Mouse (Mus musculus): Measurements from ENCODE around the gene Ipo13. TPM values are rescaled to one million over a fixed set of nuclear protein-coding genes. Genes with fewer than 3 reads are reported as not detected.

The Ipo13 gene
- total and polyA plus RNA-seq, 3 experiments = 7.4 to 46.5 (median 22.0) TPM

DNA sequence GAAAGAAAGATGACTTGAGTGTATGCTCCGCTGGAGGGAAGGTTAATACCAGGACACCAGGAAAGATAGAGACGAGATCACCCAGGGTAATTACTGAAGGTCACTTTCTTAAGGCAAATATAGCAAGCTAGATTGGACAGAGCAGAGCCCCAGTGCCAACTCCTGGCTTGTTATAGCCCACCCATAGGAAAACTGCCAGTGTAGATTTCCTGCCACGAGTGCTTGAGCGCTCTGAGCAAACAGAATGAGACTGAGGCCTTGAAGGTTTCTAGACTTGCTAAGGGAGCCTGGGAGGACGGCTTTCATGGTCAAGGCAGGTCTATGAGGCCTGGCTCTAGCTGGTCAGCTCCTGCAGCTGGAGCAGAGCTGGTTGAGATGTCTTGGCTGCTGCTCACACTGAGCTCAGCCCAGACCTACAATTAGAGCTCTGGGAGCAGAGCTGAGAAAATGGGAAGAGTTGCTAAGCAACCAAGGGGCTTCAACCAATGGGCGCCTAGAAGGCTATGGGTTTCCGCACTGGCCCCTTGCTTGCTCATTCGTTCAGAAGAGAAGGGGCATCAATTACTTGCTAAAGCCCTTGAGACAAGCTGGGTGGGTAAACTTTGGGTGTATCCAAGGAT is 5.9 kb downstream of the Ipo13 start:
- TF ChIP-seq ZKSCAN1 (IDR thresholded peaks at IDR 0.05; ENCODE audit: borderline replicate concordance, low read depth, low read length) (no peak), MXI1 (IDR thresholded peaks at IDR 0.05; ENCODE audit: low read depth, low read length) (no peak), RAD21 (IDR thresholded peaks at IDR 0.05; ENCODE audit: low read depth, low read length) (no peak), MAFK (IDR thresholded peaks at IDR 0.05; ENCODE audit: insufficient replicate concordance, low read length) (no peak), POLR2AphosphoS2 (IDR thresholded peaks at IDR 0.05; ENCODE audit: low read depth, low read length) (no peak), IRF4 (IDR thresholded peaks at IDR 0.05; ENCODE audit: low read depth, low read length) (no peak), CHD2 (IDR thresholded peaks at IDR 0.05; ENCODE audit: low read length) (no peak), MAX (IDR thresholded peaks at IDR 0.05; ENCODE audit: low read length) (no peak)
- H3K4me2 ChIP-seq (ENCODE audit: insufficient read depth, low read depth, poor library complexity, severe bottlenecking) = no peak overlapping the region
- H3K36me3 ChIP-seq (replicated peaks in 1 of 2; ENCODE audit: control insufficient read depth in 1 of 2, insufficient read depth in 1 of 2, low read length in 1 of 2) = peaks cover 42 to 82% of the 10 kb centered on the region in 2 experiments
- in situ Hi-C loops (cut with MboI; ENCODE audit: low pct_ligation_motif_present, low pct_unique_long_range_greater_than_20kb, low sequenced_read_pairs) = no loop called here
- H3K4me3 ChIP-seq (replicated peaks in 1 of 3; ENCODE audit: low read depth in 2 of 3, low read length in 2 of 3, poor library complexity in 1 of 3) = no peak overlapping the region
- no peaks in the 10 kb centered on the region for H3K27me3 ChIP-seq (replicated peaks)
- peaks cover 9% of the 10 kb centered on the region; the same call in 1 of the 2 replicates for H3K79me2 ChIP-seq (replicated peaks; ENCODE audit: control insufficient read depth, extremely low read depth, insufficient read depth, poor library complexity, severe bottlenecking)
- peaks cover 6 to 34% of the 10 kb centered on the region in 2 experiments; a peak in 3 of 4 replicates for H3K4me1 ChIP-seq (ENCODE audit: control insufficient read depth in 1 of 2, insufficient read depth in 2 of 2)
- dilution Hi-C loops (cut with MboI; ENCODE audit: extremely low pct_ligation_motif_present, extremely low pct_unique_long_range_greater_than_20kb, low sequenced_read_pairs) = no loop called here
- H3K9me3 ChIP-seq (replicated peaks; ENCODE audit: low read length) = no peaks in the 10 kb centered on the region
- DNase-seq (ENCODE audit: extremely low read depth) = no peak
- no peak overlapping the region for H3K27ac ChIP-seq (ENCODE audit: insufficient read depth, low read depth)
- no peak overlapping the region for H3K9ac ChIP-seq (ENCODE audit: insufficient read depth, low read depth)

DNA sequence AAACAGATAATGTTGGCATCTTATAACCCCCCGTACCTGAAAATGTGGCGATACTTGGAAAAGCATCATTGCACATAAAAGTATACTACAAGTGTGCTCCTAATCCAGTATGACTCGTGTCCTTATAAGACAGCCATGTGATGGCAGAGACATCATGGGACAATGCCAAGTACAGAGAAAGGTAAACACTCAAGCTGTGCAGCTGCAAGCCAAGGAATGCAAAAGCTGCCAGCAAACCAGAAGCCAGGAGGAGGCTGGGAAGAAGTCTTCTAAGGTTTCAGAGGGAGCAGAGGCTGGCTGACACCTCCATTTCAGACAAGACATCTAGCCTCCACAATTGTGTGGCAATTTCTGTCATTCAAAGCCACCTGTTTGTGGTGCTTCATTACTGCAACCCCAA is 8.6 kb downstream of the Ipo13 start:
- Histone ChIP-seq H3K79me2 (replicated peaks; ENCODE audit: control insufficient read depth, extremely low read depth, insufficient read depth, poor library complexity, severe bottlenecking) (no peaks in the 10 kb centered on the region), H3K4me2 (ENCODE audit: insufficient read depth, low read depth, poor library complexity, severe bottlenecking) (no peak overlapping the region), H3K9ac (ENCODE audit: insufficient read depth, low read depth) (no peak overlapping the region), H3K9me3 (replicated peaks; ENCODE audit: low read length) (no peaks in the 10 kb centered on the region), H3K27ac (ENCODE audit: insufficient read depth, low read depth) (no peak overlapping the region), H3K27me3 (replicated peaks) (no peaks in the 10 kb centered on the region), H3K4me1 (ENCODE audit: control insufficient read depth in 1 of 2, insufficient read depth in 2 of 2) (peaks cover 0 to 17% of the 10 kb centered on the region in 2 experiments; a peak in 2 of 4 replicates), H3K36me3 (replicated peaks in 1 of 2; ENCODE audit: control insufficient read depth in 1 of 2, insufficient read depth in 1 of 2, low read length in 1 of 2) (peaks cover 59 to 90% of the 10 kb centered on the region in 2 experiments), H3K4me3 (replicated peaks in 1 of 3; ENCODE audit: low read depth in 2 of 3, low read length in 2 of 3, poor library complexity in 1 of 3) (no peak overlapping the region)
- TF ChIP-seq MEF2A (IDR thresholded peaks at IDR 0.05; ENCODE audit: borderline replicate concordance, low read depth, low read length) = no peak
- TF ChIP-seq MAFK (IDR thresholded peaks at IDR 0.05; ENCODE audit: insufficient replicate concordance, low read length) = no peak
- TF ChIP-seq NELFE (IDR thresholded peaks at IDR 0.05; ENCODE audit: low read depth, low read length) = no peak
- TF ChIP-seq USF2 (conservative IDR thresholded peaks at IDR 0.05; ENCODE audit: low read depth, low read length) = no peak
- dilution Hi-C loops (cut with MboI; ENCODE audit: extremely low pct_ligation_motif_present, extremely low pct_unique_long_range_greater_than_20kb, low sequenced_read_pairs) (no loop called here), in situ Hi-C loops (cut with MboI; ENCODE audit: low pct_ligation_motif_present, low pct_unique_long_range_greater_than_20kb, low sequenced_read_pairs) (no loop called here)
- no peak for DNase-seq (ENCODE audit: extremely low read depth)

DNA sequence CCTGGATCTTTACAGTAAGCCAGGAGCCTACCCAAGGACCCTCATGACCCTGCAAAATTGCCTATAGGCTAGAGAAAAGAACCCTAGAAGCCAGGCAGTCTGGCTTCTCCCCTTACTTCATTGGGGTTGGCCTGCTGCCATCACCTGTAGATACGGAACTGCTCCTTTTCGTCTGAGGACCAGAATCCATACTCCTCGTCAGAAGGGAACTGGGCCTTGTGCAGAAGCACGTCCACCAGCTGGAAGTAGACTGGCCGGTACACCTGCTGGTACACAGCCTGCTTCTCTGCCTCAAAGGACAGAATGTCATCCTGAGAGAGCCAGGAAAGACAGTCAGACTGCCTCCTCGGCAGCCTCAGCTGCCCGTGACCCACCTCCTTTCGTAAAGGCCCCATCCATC is 10.0 kb downstream of the Ipo13 start:
- H3K36me3 ChIP-seq (replicated peaks in 1 of 2; ENCODE audit: control insufficient read depth in 1 of 2, insufficient read depth in 1 of 2, low read length in 1 of 2) = peaks cover 70 to 94% of the 10 kb centered on the region in 2 experiments

More for the DNA sequence above, 10.0 kb downstream of the Ipo13 start:
- H3K4me2 ChIP-seq (ENCODE audit: insufficient read depth, low read depth, poor library complexity, severe bottlenecking) = no peak overlapping the region
- H3K9ac ChIP-seq (ENCODE audit: insufficient read depth, low read depth) = no peak overlapping the region
- no peaks in the 10 kb centered on the region for H3K27me3 ChIP-seq (replicated peaks)
- in situ Hi-C loops (cut with MboI; ENCODE audit: low pct_ligation_motif_present, low pct_unique_long_range_greater_than_20kb, low sequenced_read_pairs) = no loop called here
- DNase-seq (ENCODE audit: extremely low read depth) = no peak
- no peaks in the 10 kb centered on the region for H3K79me2 ChIP-seq (replicated peaks; ENCODE audit: control insufficient read depth, extremely low read depth, insufficient read depth, poor library complexity, severe bottlenecking)
- no peak for TF ChIP-seq HCFC1 (IDR thresholded peaks at IDR 0.05; ENCODE audit: low read depth, low read length)
- no peak for TF ChIP-seq PAX5 (IDR thresholded peaks at IDR 0.05; ENCODE audit: low read length)
- no peak for TF ChIP-seq MAZ (IDR thresholded peaks at IDR 0.05; ENCODE audit: low read depth, low read length)
- no peak for TF ChIP-seq TCF12 (IDR thresholded peaks at IDR 0.05; ENCODE audit: low read depth, low read length)
- TF ChIP-seq MAFK (IDR thresholded peaks at IDR 0.05; ENCODE audit: insufficient replicate concordance, low read length) = no peak
- TF ChIP-seq SIN3A (IDR thresholded peaks at IDR 0.05; ENCODE audit: low read length) = no peak
- TF ChIP-seq USF1 (IDR thresholded peaks at IDR 0.05; ENCODE audit: low read depth, low read length) = no peak
- no peak for TF ChIP-seq MYC (IDR thresholded peaks at IDR 0.05; ENCODE audit: low read depth, low read length)
- TF ChIP-seq JUN (IDR thresholded peaks at IDR 0.05; ENCODE audit: insufficient read depth, low read depth, low read length) = no peak
- TF ChIP-seq NELFE (IDR thresholded peaks at IDR 0.05; ENCODE audit: low read depth, low read length) = no peak
- TF ChIP-seq ZNF384 (IDR thresholded peaks at IDR 0.05; ENCODE audit: low read depth, low read length) = no peak
- no peak for TF ChIP-seq IRF4 (IDR thresholded peaks at IDR 0.05; ENCODE audit: low read depth, low read length)
- no peak for TF ChIP-seq CHD2 (IDR thresholded peaks at IDR 0.05; ENCODE audit: low read length)
- no peak for TF ChIP-seq E2F4 (IDR thresholded peaks at IDR 0.05; ENCODE audit: insufficient replicate concordance, low read depth, low read length)
- TF ChIP-seq POLR2AphosphoS2 (IDR thresholded peaks at IDR 0.05; ENCODE audit: low read depth, low read length) = no peak
- TF ChIP-seq CHD1 (IDR thresholded peaks at IDR 0.05; ENCODE audit: low read depth, low read length) = no peak
- TF ChIP-seq JUND (conservative IDR thresholded peaks at IDR 0.05; ENCODE audit: low read depth, low read length) = no peak
- no peak for TF ChIP-seq MAX (IDR thresholded peaks at IDR 0.05; ENCODE audit: low read length)
- peaks cover 0 to 8% of the 10 kb centered on the region in 2 experiments; a peak in 2 of 4 replicates for H3K4me1 ChIP-seq (ENCODE audit: control insufficient read depth in 1 of 2, insufficient read depth in 2 of 2)
- H3K27ac ChIP-seq (ENCODE audit: insufficient read depth, low read depth) = no peak overlapping the region
- no peaks in the 10 kb centered on the region for H3K9me3 ChIP-seq (replicated peaks; ENCODE audit: low read length)
- dilution Hi-C loops (cut with MboI; ENCODE audit: extremely low pct_ligation_motif_present, extremely low pct_unique_long_range_greater_than_20kb, low sequenced_read_pairs) = no loop called here
- H3K4me3 ChIP-seq (replicated peaks in 1 of 3; ENCODE audit: low read depth in 2 of 3, low read length in 2 of 3, poor library complexity in 1 of 3) = no peak overlapping the region
